Mouse (Mus musculus) CD4-positive, CD25-positive, alpha-beta regulatory T cell, adult 9 weeks (primary cell): ENCODE measurements around the gene Vmn2r76. TPM values are rescaled to one million over a fixed set of nuclear protein-coding genes. Genes with fewer than 3 reads are reported as not detected.

Source experiments
- polyA plus RNA-seq: library from polyadenylated mRNA; unstranded; fragments of 100-300 nt; shearing (Covaris generic); gene quantifications from one replicate; pipeline ENCODE4 v1.2.1, GENCODE M21; 2017

The Vmn2r76 gene
- polyA plus RNA-seq = 0.04 TPM

DNA sequence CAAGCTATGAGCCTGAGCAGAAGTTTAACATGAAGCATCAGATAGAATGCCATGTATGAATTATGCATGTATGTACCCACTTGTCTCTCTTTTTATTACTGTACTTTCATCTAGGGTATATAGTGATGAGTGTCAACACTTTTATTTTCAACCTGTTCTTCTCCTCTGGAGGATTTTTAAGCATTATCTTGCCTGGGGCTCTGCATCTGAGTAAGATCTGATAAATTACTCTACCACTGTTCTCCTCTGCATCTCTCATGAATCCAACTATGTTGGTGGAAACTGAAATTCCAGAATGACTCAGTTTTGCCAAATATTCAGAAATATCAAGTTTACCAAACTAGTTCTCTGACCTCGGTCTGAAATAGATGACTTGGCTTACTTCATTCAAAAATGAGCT is at the start of gene Vmn2r76:
Gene Vmn2r76 (minus strand): TSS at position 101 of the 400 bp plus-strand sequence.

DNA sequence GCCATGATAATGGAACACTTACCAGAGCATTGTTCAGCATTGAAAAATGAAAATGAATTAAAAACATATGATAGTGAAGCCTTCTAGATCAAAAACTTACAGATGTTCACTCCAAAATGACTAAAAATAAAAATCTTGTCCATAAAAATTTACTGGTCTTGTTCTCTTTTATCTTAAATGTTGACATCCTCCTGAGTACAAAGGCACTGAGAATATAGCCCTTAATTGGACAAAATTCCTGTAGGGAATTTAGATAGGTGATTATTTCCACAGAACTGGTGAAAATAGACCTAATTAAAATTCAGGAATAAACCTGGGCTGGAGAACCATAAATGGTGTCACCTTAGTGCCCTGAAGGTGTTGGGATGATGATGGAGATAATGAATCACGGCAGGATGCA is 31.0 kb upstream of the Vmn2r76 start, which contains the start of gene Olfr310:
Gene Olfr310 (minus strand): TSS at position 101 of the 400 bp plus-strand sequence.

DNA sequence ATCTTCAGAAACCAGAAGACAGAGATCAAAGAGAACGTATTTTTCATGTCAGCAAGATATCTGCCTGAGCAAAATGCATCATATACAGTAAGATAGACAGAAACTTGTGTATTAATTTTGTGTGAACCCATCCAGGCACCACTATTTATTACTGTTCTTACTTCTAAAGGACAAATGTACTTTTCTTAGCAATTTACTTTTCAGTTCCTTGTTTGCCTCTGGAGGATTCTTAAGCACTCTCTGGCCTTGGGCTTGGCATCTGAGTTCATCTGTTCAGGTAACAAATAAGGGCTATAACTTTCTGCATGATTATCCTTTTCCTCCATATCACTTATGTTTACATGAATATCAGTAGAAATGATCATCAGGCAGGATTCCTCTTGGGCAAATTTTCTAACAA is 74.4 kb downstream of the Vmn2r76 start, which contains the start of gene Vmn2r75:
Gene Vmn2r75 (minus strand): TSS at position 101 of the 400 bp plus-strand sequence.

Other genes with a start within 250 kb of the Vmn2r76 start
- gene Vmn2r75, start 74.5 kb downstream of the Vmn2r76 start, polyA plus RNA-seq = not detected
- not detected for gene Olfr310, start 30.9 kb upstream of the Vmn2r76 start, polyA plus RNA-seq
- not detected for gene Olfr309, start 67.4 kb upstream of the Vmn2r76 start, polyA plus RNA-seq
- not detected for gene Olfr308, start 79.3 kb upstream of the Vmn2r76 start, polyA plus RNA-seq
- gene Olfr307, start 91.3 kb upstream of the Vmn2r76 start, polyA plus RNA-seq = not detected
- not detected for gene Olfr305, start 120.6 kb upstream of the Vmn2r76 start, polyA plus RNA-seq
- not detected for gene Olfr304, start 140.3 kb upstream of the Vmn2r76 start, polyA plus RNA-seq
- gene Olfr303, start 151.5 kb upstream of the Vmn2r76 start, polyA plus RNA-seq = not detected
- not detected for gene Olfr301, start 157.5 kb upstream of the Vmn2r76 start, polyA plus RNA-seq
- gene Olfr299, start 213.6 kb upstream of the Vmn2r76 start, polyA plus RNA-seq = not detected
- not detected for gene Olfr298, start 246.2 kb upstream of the Vmn2r76 start, polyA plus RNA-seq